Mouse (Mus musculus) megakaryocyte-erythroid progenitor cell, adult 5-6 weeks (primary cell): Measurements from ENCODE around the gene Tmprss13. TPM values are rescaled to one million over a fixed set of nuclear protein-coding genes. Genes with fewer than 3 reads are reported as not detected.

Source experiments
- ATAC-seq: replicated peaks from 2 replicates; pipeline ENCODE4 v1.8.0; 2016; ENCODE audit warnings: mild to moderate bottlenecking, inconsistent platforms; ENCODE audit not compliant: severe bottlenecking, poor library complexity, low FRiP score, low TSS enrichment
- total RNA-seq, 2 experiments: library from RNA; stranded (forward) in 1 of 2; stranded (reverse) in 1 of 2; fragments of 200-1000, 215-1000 nt in 1 of 2; fragments of >200 nt in 1 of 2; fragmentation: Nextera tagmentation in 1 of 2; gene quantifications; 2 replicates each; pipeline ENCODE4 v1.2.3; 2014 to 2017

The Tmprss13 gene
- total RNA-seq, 2 experiments from 2014 or later = not detected

- no peak for ATAC-seq
Observed at GRCm38 (mm10) chr9:45376427-45376826, 57.5 kb downstream of the Tmprss13 start.

GRCm38 (mm10) chr9:45376883-45377282 lies 58.0 kb downstream of the Tmprss13 start:
- ATAC-seq = no peak

GRCm38 (mm10) chr9:45380411-45381251 lies 61.7 kb downstream of the Tmprss13 start:
- ATAC-seq = no peak

GRCm38 (mm10) chr9:45382336-45382735 lies 63.4 kb downstream of the Tmprss13 start:
- no peak for ATAC-seq

GRCm38 (mm10) chr9:45382834-45383233 lies 63.9 kb downstream of the Tmprss13 start:
- ATAC-seq = no peak

GRCm38 (mm10) chr9:45383883-45384282 lies 65.0 kb downstream of the Tmprss13 start:
- ATAC-seq = no peak

- no peak for ATAC-seq
Observed at GRCm38 (mm10) chr9:45386698-45387097, 67.8 kb downstream of the Tmprss13 start.

- peak; percentile 80 for ATAC-seq
Observed at GRCm38 (mm10) chr9:45388385-45388994, 69.6 kb downstream of the Tmprss13 start.

- no peak for ATAC-seq
Observed at GRCm38 (mm10) chr9:45389596-45389995, 70.7 kb downstream of the Tmprss13 start.

GRCm38 (mm10) chr9:45391299-45391698 lies 72.4 kb downstream of the Tmprss13 start:
- ATAC-seq = no peak

GRCm38 (mm10) chr9:45395218-45395617 lies 76.3 kb downstream of the Tmprss13 start:
- no peak for ATAC-seq

GRCm38 (mm10) chr9:45395796-45396195 lies 76.9 kb downstream of the Tmprss13 start:
- ATAC-seq = no peak

Other genes with a start within 250 kb of the Tmprss13 start
- gene Jaml, start 239.9 kb upstream of the Tmprss13 start, total RNA-seq (2014; fragmentation: Nextera tagmentation) = 0.79 and 0.81 TPM in 2 replicates
- gene Jaml, start 239.9 kb upstream of the Tmprss13 start, total RNA-seq (2017) = 0.61 and 0.94 TPM in 2 replicates
- not detected in 2 replicates for gene Scn2b, start 201.3 kb upstream of the Tmprss13 start, total RNA-seq (2014; fragmentation: Nextera tagmentation)
- gene Scn2b, start 201.3 kb upstream of the Tmprss13 start, total RNA-seq (2017) = not detected in 2 replicates
- gene Scn4b, start 180.7 kb upstream of the Tmprss13 start, total RNA-seq (2014; fragmentation: Nextera tagmentation) = 0.22 and 1.2 TPM in 2 replicates
- 1.1 TPM in 1 of 2 replicates, not detected in the other for gene Scn4b, start 180.7 kb upstream of the Tmprss13 start, total RNA-seq (2017)
- gene BC049352, start 137.1 kb upstream of the Tmprss13 start, total RNA-seq (2014; fragmentation: Nextera tagmentation) = not detected in 2 replicates
- not detected in 2 replicates for gene BC049352, start 137.1 kb upstream of the Tmprss13 start, total RNA-seq (2017)
- gene Tmprss4, start 115.0 kb upstream of the Tmprss13 start, total RNA-seq (2014; fragmentation: Nextera tagmentation) = not detected in 2 replicates
- gene Tmprss4, start 115.0 kb upstream of the Tmprss13 start, total RNA-seq (2017) = not detected in 2 replicates
- 0.12 and 2.7 TPM in 2 replicates for gene Il10ra, start 50.0 kb upstream of the Tmprss13 start, total RNA-seq (2014; fragmentation: Nextera tagmentation)
- 0.30 and 1.4 TPM in 2 replicates for gene Il10ra, start 50.0 kb upstream of the Tmprss13 start, total RNA-seq (2017)
- gene Fxyd6, start 51.1 kb downstream of the Tmprss13 start, total RNA-seq (2014; fragmentation: Nextera tagmentation) = 0.87 and 1.5 TPM in 2 replicates
- gene Fxyd6, start 51.1 kb downstream of the Tmprss13 start, total RNA-seq (2017) = not detected in 2 replicates
- gene Fxyd2, start 80.6 kb downstream of the Tmprss13 start, total RNA-seq (2014; fragmentation: Nextera tagmentation) = not detected in 2 replicates
- gene Fxyd2, start 80.6 kb downstream of the Tmprss13 start, total RNA-seq (2017) = not detected in 2 replicates
- gene Dscaml1, start 107.5 kb downstream of the Tmprss13 start, total RNA-seq (2014; fragmentation: Nextera tagmentation) = not detected in 2 replicates
- not detected in 2 replicates for gene Dscaml1, start 107.5 kb downstream of the Tmprss13 start, total RNA-seq (2017)